Comparison of ENCODE assay signal across 8 mouse cellular contexts in the genomic region with DNA sequence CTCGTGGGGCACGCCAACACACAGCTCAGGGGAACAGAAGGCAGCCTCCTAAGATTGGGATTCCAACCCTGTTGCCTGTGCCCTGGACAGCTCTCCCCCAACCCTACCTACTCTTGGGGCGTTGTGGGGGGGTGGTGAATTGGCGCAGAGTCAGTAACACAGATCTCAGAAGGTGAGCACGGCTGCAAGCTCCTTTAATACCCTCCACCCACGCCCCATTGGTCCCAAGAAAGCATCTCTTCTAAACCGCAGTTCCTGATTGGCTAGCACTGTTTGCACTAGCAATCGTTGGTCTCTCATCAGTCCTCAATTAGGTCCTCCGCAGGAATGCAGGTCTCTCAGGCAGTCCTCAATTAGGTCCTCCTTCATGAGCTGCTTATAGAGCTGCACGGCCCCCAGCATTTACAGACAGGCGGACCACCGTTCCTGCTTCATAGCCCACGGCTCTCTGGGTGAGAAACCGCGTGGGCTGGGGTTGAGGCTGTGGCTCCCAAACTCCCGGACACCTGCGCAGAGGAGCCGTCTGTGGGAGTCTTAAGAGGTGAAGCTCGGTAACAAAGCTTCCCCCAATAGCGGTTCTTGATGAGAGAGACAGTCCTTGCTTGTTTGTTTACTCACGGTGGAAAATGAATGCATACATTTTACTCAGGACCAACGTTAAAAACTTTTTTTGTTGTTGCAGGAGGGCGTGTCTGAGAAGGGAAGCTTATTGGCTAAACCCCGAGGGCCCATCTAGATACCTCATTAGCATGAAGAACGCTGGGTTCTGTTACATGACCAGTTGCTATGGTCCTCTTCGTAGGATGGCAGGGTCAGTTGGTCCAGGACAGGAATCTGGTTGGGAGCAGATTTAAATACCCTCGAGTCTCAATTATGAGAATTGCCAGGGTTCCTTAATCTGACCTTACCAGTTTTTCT. TPM values are rescaled to one million over a fixed set of nuclear protein-coding genes. Genes with fewer than 3 reads are reported as not detected.
DNase-seq lines count a peak whose midpoint lies in the region; ATAC-seq and TF ChIP-seq lines count a peak whose summit lies in the region.

No protein-coding gene starts in this region.

- H3K4me3 ChIP-seq in heart, embryonic 12.5 days: no peak overlapping the region
- H3K4me3 ChIP-seq in cortical plate, adult 2 months (ENCODE audit: insufficient read depth, low read length): no peak overlapping the region
- H3K4me3 ChIP-seq in limb, embryonic 10.5 days: peak overlapping the region; percentile 24

- no peak overlapping the region for H3K9ac ChIP-seq in heart, embryonic 12.5 days

- WGBS in heart, embryonic 12.5 days: 34% methylated on average over 27 of the region's 27 CpGs
- 44% methylated on average over 27 of the region's 27 CpGs for WGBS in limb, embryonic 10.5 days

- H3K27me3 ChIP-seq in heart, embryonic 12.5 days (replicated peaks): no peaks in the 10 kb centered on the region
- no peaks in the 10 kb centered on the region for H3K27me3 ChIP-seq in limb, embryonic 10.5 days (ENCODE audit: low read depth, poor library complexity, severe bottlenecking)

- H3K4me1 ChIP-seq in heart, embryonic 12.5 days (replicated peaks): 0 out of 2 replicates have a peak, but pooled peaks cover 3% of the 10 kb centered on the region
- H3K4me1 ChIP-seq in cortical plate, adult 2 months (ENCODE audit: control insufficient read depth, insufficient read depth, low read length): no peaks in the 10 kb centered on the region
- H3K4me1 ChIP-seq in limb, embryonic 10.5 days: peaks cover 17% of the 10 kb centered on the region

- 0 out of 2 replicates have a peak, but pooled peaks have one; percentile 37 for TF ChIP-seq POLR2A in cortical plate, adult 2 months (IDR thresholded peaks at IDR 0.05; ENCODE audit: extremely low read depth, insufficient read depth, low read length)

- TF ChIP-seq CTCF in cortical plate, adult 2 months (IDR thresholded peaks at IDR 0.05; ENCODE audit: extremely low read depth, insufficient read depth, low read length): no peak

- peak overlapping the region; percentile 22 for H3K4me2 ChIP-seq in heart, embryonic 12.5 days

- no peaks in the 10 kb centered on the region for H3K36me3 ChIP-seq in heart, embryonic 12.5 days
- H3K36me3 ChIP-seq in limb, embryonic 10.5 days: no peaks in the 10 kb centered on the region

- no peak for ATAC-seq in heart, embryonic 12.5 days (ENCODE audit: insufficient number of reproducible peaks, low FRiP score)

- 0 out of 2 replicates have a peak, but pooled peaks cover under 1% of the 10 kb centered on the region for H3K9me3 ChIP-seq in heart, embryonic 12.5 days (replicated peaks)
- no peaks in the 10 kb centered on the region for H3K9me3 ChIP-seq in limb, embryonic 10.5 days (replicated peaks)

- no peak overlapping the region for H3K27ac ChIP-seq in heart, embryonic 12.5 days (ENCODE audit: poor library complexity, severe bottlenecking)
- no peak overlapping the region for H3K27ac ChIP-seq in cortical plate, adult 2 months (ENCODE audit: insufficient read depth, low read length)
- H3K27ac ChIP-seq in limb, embryonic 10.5 days: peak overlapping the region; percentile 50; the same call in 1 of the 2 replicates

- no peak for DNase-seq in heart, postnatal 4 days
- DNase-seq in A20 (ENCODE audit: low read depth, low spot score): peak; percentile 93
- DNase-seq in limb, embryonic 10.5 days (ENCODE audit: low spot score): peak; percentile 38
- no peak for DNase-seq in gastrocnemius, postnatal 4 days (ENCODE audit: low spot score in 2 of 2)
- no peak for DNase-seq in gastrocnemius, postnatal 10 days
- no peak for DNase-seq in adrenal gland, adult (ENCODE audit: inconsistent age in 2 of 2, low spot score in 1 of 2)

RNA-seq across cellular contexts. Expression of gene St6galnac1, which starts 50.0 kb away (rescaled TPM):
- not detected in 2 replicates for polyA plus RNA-seq in heart, embryonic 12.5 days (2016; fragmentation: Nextera tagmentation; extraction: Ambion mirVana)
- not detected for total RNA-seq in heart, postnatal 4 days (2021)
- 0.04 TPM in 1 of 2 replicates, not detected in the other for polyA plus RNA-seq in cortical plate, adult 2 months (2012; rRNA removed)
- not detected in 2 replicates for polyA plus RNA-seq in limb, embryonic 10.5 days (2016; fragmentation: Nextera tagmentation; extraction: Ambion mirVana)
- total RNA-seq in gastrocnemius, postnatal 4 days (2021): not detected
- total RNA-seq in gastrocnemius, postnatal 10 days (2021): not detected

Comparison
In these comparisons a context has a peak if more than half of its experiments do, and no peak if none do; other contexts are left out.
1. DNase-seq: peak in A20 (single experiment) and limb, embryonic 10.5 days (single experiment); none in heart, postnatal 4 days (single experiment), gastrocnemius, postnatal 4 days (0 of 2), gastrocnemius, postnatal 10 days (single experiment) and adrenal gland, adult (0 of 2).